Comparison of ENCODE assay signal across 9 mouse cellular contexts in the genomic region with DNA sequence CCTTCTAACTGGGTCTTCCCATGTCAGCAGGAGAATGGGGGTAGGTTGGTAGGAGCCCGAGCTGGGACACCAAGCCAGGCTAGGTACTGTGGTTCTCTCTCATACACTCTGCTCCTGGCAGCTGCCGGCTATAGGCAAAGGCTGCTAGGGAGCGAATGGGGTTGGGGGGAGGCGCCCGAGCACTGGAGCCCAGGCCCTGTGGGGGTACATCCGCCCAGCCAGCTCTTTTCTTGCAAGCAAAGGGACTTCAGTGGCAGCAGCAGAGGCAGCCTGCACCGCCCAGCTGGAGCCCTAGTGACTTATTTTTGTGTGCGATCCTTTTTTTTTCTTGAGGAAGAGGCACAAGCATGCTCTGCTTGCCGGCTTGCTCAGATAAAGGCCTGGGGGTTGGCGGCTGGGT. TPM values are rescaled to one million over a fixed set of nuclear protein-coding genes. Genes with fewer than 3 reads are reported as not detected.
DNase-seq lines count a peak whose midpoint lies in the region; ATAC-seq lines count a peak whose summit lies in the region.
"Had no signal": no experiment of that assay in that cellular context is flagged by ENCODE, and none has a peak within 500 bp of the region (broad histone marks: within the 10 kb centered on the region; RNA-seq: fewer than 3 reads in every experiment).

No protein-coding gene starts in this region.

- DNase-seq in left cerebral cortex, postnatal 4 days: peak; percentile 61
- DNase-seq in left cerebral cortex, adult 9 months (ENCODE audit: low spot score in 2 of 2): no peak
- DNase-seq in MN1 (ENCODE audit: low spot score): no peak
- DNase-seq in urinary bladder, postnatal 25 days (ENCODE audit: low spot score): no peak
- DNase-seq in adrenal gland, adult (ENCODE audit: inconsistent age in 2 of 2, low spot score in 1 of 2): no peak

- H3K4me1 ChIP-seq in embryonic facial prominence, embryonic 12.5 days: peaks cover 12% of the 10 kb centered on the region
- peaks cover 66% of the 10 kb centered on the region for H3K4me1 ChIP-seq in hindbrain, embryonic 15.5 days (replicated peaks)
- peaks cover 64% of the 10 kb centered on the region for H3K4me1 ChIP-seq in neural tube, embryonic 15.5 days
- H3K4me1 ChIP-seq: liver, embryonic 12.5 days had no signal

- peaks cover 71% of the 10 kb centered on the region for H3K27me3 ChIP-seq in embryonic facial prominence, embryonic 12.5 days
- no peaks in the 10 kb centered on the region for H3K27me3 ChIP-seq in hindbrain, embryonic 15.5 days
- H3K27me3 ChIP-seq in neural tube, embryonic 15.5 days (replicated peaks): no peaks in the 10 kb centered on the region

- WGBS in embryonic facial prominence, embryonic 12.5 days: 14% methylated on average over 9 of the region's 10 CpGs
- WGBS in hindbrain, embryonic 15.5 days: 1% methylated on average over 10 of the region's 10 CpGs
- WGBS in neural tube, embryonic 15.5 days: 3% methylated on average over 10 of the region's 10 CpGs

- no peaks in the 10 kb centered on the region for H3K9me3 ChIP-seq in embryonic facial prominence, embryonic 12.5 days
- H3K9me3 ChIP-seq in hindbrain, embryonic 15.5 days: no peaks in the 10 kb centered on the region
- H3K9me3 ChIP-seq in neural tube, embryonic 15.5 days (replicated peaks): no peaks in the 10 kb centered on the region
- H3K9me3 ChIP-seq: liver, embryonic 12.5 days had no signal

- no peak overlapping the region for H3K27ac ChIP-seq in embryonic facial prominence, embryonic 12.5 days
- H3K27ac ChIP-seq in hindbrain, embryonic 15.5 days (replicated peaks): peak overlapping the region; percentile 46
- H3K27ac ChIP-seq in neural tube, embryonic 15.5 days (replicated peaks): peak overlapping the region; percentile 61
- H3K27ac ChIP-seq: liver, embryonic 12.5 days had no signal

- no peak overlapping the region for H3K9ac ChIP-seq in embryonic facial prominence, embryonic 12.5 days
- peak overlapping the region; percentile 74 for H3K9ac ChIP-seq in hindbrain, embryonic 15.5 days
- H3K9ac ChIP-seq in neural tube, embryonic 15.5 days (replicated peaks): peak overlapping the region; percentile 70
- H3K9ac ChIP-seq: liver, embryonic 12.5 days had no signal

- ATAC-seq in embryonic facial prominence, embryonic 12.5 days (ENCODE audit: insufficient number of reproducible peaks, insufficient read depth, low FRiP score, low TSS enrichment): no peak
- ATAC-seq in hindbrain, embryonic 15.5 days (ENCODE audit: low FRiP score, low read depth): no peak
- peak; percentile 21; the same call in 1 of the 2 replicates for ATAC-seq in neural tube, embryonic 15.5 days (ENCODE audit: low FRiP score)
- ATAC-seq: liver, embryonic 12.5 days had no signal

- H3K4me2 ChIP-seq in embryonic facial prominence, embryonic 12.5 days (replicated peaks): peak overlapping the region; percentile 22; the same call in 1 of the 2 replicates
- peak overlapping the region; percentile 92 for H3K4me2 ChIP-seq in hindbrain, embryonic 15.5 days
- H3K4me2 ChIP-seq in neural tube, embryonic 15.5 days: peak overlapping the region; percentile 77
- H3K4me2 ChIP-seq: liver, embryonic 12.5 days had no signal

- intact Hi-C loops in left cerebral cortex, postnatal 4 days (cut with DNase I): no loop called here

- no peaks in the 10 kb centered on the region for H3K36me3 ChIP-seq in embryonic facial prominence, embryonic 12.5 days
- no peaks in the 10 kb centered on the region for H3K36me3 ChIP-seq in hindbrain, embryonic 15.5 days
- H3K36me3 ChIP-seq in neural tube, embryonic 15.5 days: no peaks in the 10 kb centered on the region
- H3K36me3 ChIP-seq: liver, embryonic 12.5 days had no signal

- H3K4me3 ChIP-seq in embryonic facial prominence, embryonic 12.5 days: peak overlapping the region; percentile 32; the same call in 1 of the 2 replicates
- peak overlapping the region; percentile 84 for H3K4me3 ChIP-seq in hindbrain, embryonic 15.5 days
- peak overlapping the region; percentile 67 for H3K4me3 ChIP-seq in neural tube, embryonic 15.5 days (replicated peaks)
- H3K4me3 ChIP-seq: liver, embryonic 12.5 days had no signal

RNA-seq across cellular contexts. Expression of a gene that starts 51.6 kb away (rescaled TPM):
- 100 to 1,000 TPM; 200 to 220 TPM for total RNA-seq in left cerebral cortex, postnatal 4 days (2021)
- 14.2 and 14.7 TPM in 2 replicates for polyA plus RNA-seq in embryonic facial prominence, embryonic 12.5 days (2016; fragmentation: Nextera tagmentation; extraction: Ambion mirVana)
- polyA plus RNA-seq in hindbrain, embryonic 15.5 days (2015; fragmentation: Nextera tagmentation; extraction: Ambion mirVana): 24.7 and 26.5 TPM in 2 replicates
- polyA plus RNA-seq in neural tube, embryonic 15.5 days (2015; fragmentation: Nextera tagmentation; extraction: Ambion mirVana): 27.6 and 31.3 TPM in 2 replicates

Comparison
In these comparisons a context has a peak if more than half of its experiments do, and no peak if none do; other contexts are left out.
1. H3K4me2 ChIP-seq: peak in every context shown above with its lines; median percentile 92 in hindbrain, embryonic 15.5 days; 77 in neural tube, embryonic 15.5 days; 22 in embryonic facial prominence, embryonic 12.5 days.
2. H3K4me3 ChIP-seq: peak in every context shown above with its lines; median percentile 84 in hindbrain, embryonic 15.5 days; 67 in neural tube, embryonic 15.5 days; 32 in embryonic facial prominence, embryonic 12.5 days.